Mouse (Mus musculus) leukemia stem cell, adult 10-12 weeks (primary cell): Measurements from ENCODE around the gene Gm20817. TPM values are rescaled to one million over a fixed set of nuclear protein-coding genes. Genes with fewer than 3 reads are reported as not detected.

Source experiments
- polyA plus RNA-seq: library from polyadenylated mRNA; stranded (reverse); fragments of >175 nt; gene quantifications from 2 replicates; pipeline ENCODE4 v1.2.3, GENCODE M21; 2012; ENCODE audit warnings: low replicate concordance

Gm20817 gene
- polyA plus RNA-seq: not detected in 2 replicates

GRCm38 (mm10) chrY:68832628-68833027 is at the start of gene Gm20817:
Gene Gm20817 (minus strand): TSS chrY:68832728.

